Mouse (Mus musculus) heart, embryonic 16.5 days (tissue): ENCODE measurements around the gene Frmd7. TPM values are rescaled to one million over a fixed set of nuclear protein-coding genes. Genes with fewer than 3 reads are reported as not detected.

Experiments used
- ATAC-seq: fragments of 200-750 bp; cut with Nextera tagmentation; replicated peaks from 2 replicates; pipeline ENCODE4 v1.8.0; 2017; ENCODE audit warnings: moderate number of reproducible peaks; ENCODE audit not compliant: insufficient read depth, low FRiP score; ENCODE audit errors: extremely low read depth
- H3K27ac ChIP-seq: fragments of 300-500 bp; sonication (generic); 2 replicates; pipeline ENCODE4 v1.5.1; 2014; ENCODE audit warnings: mild to moderate bottlenecking, low read length, control low read depth, moderate library complexity
- H3K27me3 ChIP-seq: fragments of 300-500 bp; sonication (generic); 2 replicates; pipeline ENCODE4 v1.6.1; 2014; ENCODE audit warnings: low read length, mixed read lengths; ENCODE audit not compliant: control insufficient read depth, insufficient read depth
- H3K36me3 ChIP-seq: fragments of 300-500 bp; sonication (generic); 2 replicates; pipeline ENCODE4 v1.6.1; 2014; ENCODE audit not compliant: control insufficient read depth, insufficient read depth
- H3K4me1 ChIP-seq: fragments of 300-500 bp; sonication (generic); 2 replicates; pipeline ENCODE4 v1.6.1; 2014; ENCODE audit warnings: low read length, mixed read lengths; ENCODE audit not compliant: control insufficient read depth, insufficient read depth
- H3K4me2 ChIP-seq: fragments of 300-500 bp; sonication (generic); 2 replicates; pipeline ENCODE4 v1.6.1; 2014; ENCODE audit warnings: low read depth, mild to moderate bottlenecking, control low read depth, low read length
- H3K4me3 ChIP-seq: fragments of 300-500 bp; sonication (generic); 2 replicates; pipeline ENCODE4 v1.5.1; 2014; ENCODE audit warnings: mild to moderate bottlenecking, control low read depth, low read length
- H3K9ac ChIP-seq: fragments of 300-500 bp; sonication (generic); 2 replicates; pipeline ENCODE4 v1.6.1; 2014; ENCODE audit warnings: low read length, control low read depth
- H3K9me3 ChIP-seq: fragments of 300-500 bp; sonication (generic); replicated peaks from 2 replicates; pipeline ENCODE4 v1.6.1; 2016; ENCODE audit warnings: low read length; ENCODE audit not compliant: control insufficient read depth
- WGBS: fragments of 180-500 bp; shearing (Covaris S2); extraction: QIAGEN DNeasy Blood & Tissue Kit; methylation state at CpG from one replicate; pipeline ENCODE4 v1.1.7; 2014; 5-methylcytosine and 5-hydroxymethylcytosine counted together
- polyA plus RNA-seq: library from polyadenylated mRNA; unstranded; fragments of >200 nt; fragmentation: Nextera tagmentation; extraction: Ambion mirVana; gene quantifications from 2 replicates; pipeline ENCODE4 v1.2.1, GENCODE M21; 2015

Gene Frmd7
- polyA plus RNA-seq, 1 experiment from 2014 or later = 0.21 TPM

- 31% methylated on average over 6 of the region's 6 CpGs for WGBS
- Histone ChIP-seq H3K9ac (no peak overlapping the region), H3K4me2 (no peak overlapping the region), H3K4me1 (no peaks in the 10 kb centered on the region), H3K27me3 (no peaks in the 10 kb centered on the region), H3K9me3 (no peaks in the 10 kb centered on the region), H3K36me3 (no peaks in the 10 kb centered on the region), H3K27ac (no peak overlapping the region), H3K4me3 (no peak overlapping the region)
- no peak for ATAC-seq
Measured at GRCm38 (mm10) chrX:50962955-50963354, 20.4 kb upstream of the Frmd7 start.

- H3K36me3 ChIP-seq = no peaks in the 10 kb centered on the region
- ATAC-seq = peak; percentile 77
- H3K9ac ChIP-seq = no peak overlapping the region
- H3K9me3 ChIP-seq = no peaks in the 10 kb centered on the region
- H3K4me3 ChIP-seq = no peak overlapping the region
- no peak overlapping the region for H3K4me2 ChIP-seq
- H3K4me1 ChIP-seq = no peaks in the 10 kb centered on the region
- peak overlapping the region; percentile 37; the same call in 1 of the 2 replicates for H3K27ac ChIP-seq
- WGBS = 24% methylated on average over 2 of the region's 2 CpGs
- no peaks in the 10 kb centered on the region for H3K27me3 ChIP-seq
Measured at GRCm38 (mm10) chrX:50948633-50949032, 6.1 kb upstream of the Frmd7 start.

- Histone ChIP-seq H3K9ac (no peak overlapping the region), H3K4me1 (no peaks in the 10 kb centered on the region), H3K27ac (peak overlapping the region; percentile 37), H3K9me3 (no peaks in the 10 kb centered on the region), H3K36me3 (no peaks in the 10 kb centered on the region), H3K27me3 (no peaks in the 10 kb centered on the region), H3K4me3 (no peak overlapping the region), H3K4me2 (no peak overlapping the region)
- peak; percentile 72 for ATAC-seq
- 28% methylated on average over 4 of the region's 4 CpGs for WGBS
Measured at GRCm38 (mm10) chrX:50948116-50948515, 5.6 kb upstream of the Frmd7 start.

- no peak for ATAC-seq
- H3K27ac ChIP-seq = no peak overlapping the region
- no peaks in the 10 kb centered on the region for H3K36me3 ChIP-seq
- no peaks in the 10 kb centered on the region for H3K27me3 ChIP-seq
- H3K9ac ChIP-seq = no peak overlapping the region
- no peak overlapping the region for H3K4me2 ChIP-seq
- H3K4me3 ChIP-seq = no peak overlapping the region
- H3K9me3 ChIP-seq = no peaks in the 10 kb centered on the region
- no peaks in the 10 kb centered on the region for H3K4me1 ChIP-seq
- 70% methylated on average over 3 of the region's 3 CpGs for WGBS
Measured at GRCm38 (mm10) chrX:50937117-50937516, 5.4 kb downstream of the Frmd7 start.

GRCm38 (mm10) chrX:50930309-50930708, 12.2 kb downstream of the Frmd7 start:
- no peaks in the 10 kb centered on the region for H3K4me1 ChIP-seq
- no peak overlapping the region for H3K4me3 ChIP-seq
- no peak overlapping the region for H3K9ac ChIP-seq
- WGBS = 50% methylated on average over 3 of the region's 3 CpGs
- no peaks in the 10 kb centered on the region for H3K27me3 ChIP-seq
- H3K36me3 ChIP-seq = no peaks in the 10 kb centered on the region
- H3K9me3 ChIP-seq = no peaks in the 10 kb centered on the region
- H3K4me2 ChIP-seq = no peak overlapping the region
- no peak overlapping the region for H3K27ac ChIP-seq
- ATAC-seq = no peak

- Histone ChIP-seq H3K4me3 (no peak overlapping the region), H3K4me2 (no peak overlapping the region), H3K36me3 (no peaks in the 10 kb centered on the region), H3K4me1 (no peaks in the 10 kb centered on the region; the same call in 1 of the 2 replicates), H3K27me3 (no peaks in the 10 kb centered on the region), H3K27ac (no peak overlapping the region), H3K9me3 (no peaks in the 10 kb centered on the region), H3K9ac (no peak overlapping the region)
- ATAC-seq = no peak
- whole genome bisulfite sequencing = 61% methylated on average over 10 of the region's 10 CpGs
Measured at GRCm38 (mm10) chrX:50926893-50927545, 15.5 kb downstream of the Frmd7 start.

- Histone ChIP-seq H3K36me3 (no peaks in the 10 kb centered on the region), H3K27me3 (no peaks in the 10 kb centered on the region), H3K9me3 (no peaks in the 10 kb centered on the region), H3K9ac (no peak overlapping the region), H3K4me2 (peak overlapping the region; percentile 34; the same call in 1 of the 2 replicates), H3K4me3 (no peak overlapping the region), H3K4me1 (no peaks in the 10 kb centered on the region; the same call in 1 of the 2 replicates), H3K27ac (no peak overlapping the region)
- no peak for ATAC-seq
- 28% methylated on average over 18 of the region's 18 CpGs for WGBS
Measured at GRCm38 (mm10) chrX:50924629-50925364, 17.7 kb downstream of the Frmd7 start.

- H3K4me3 ChIP-seq = no peak overlapping the region
- no peak overlapping the region for H3K27ac ChIP-seq
- no peak overlapping the region for H3K9ac ChIP-seq
- WGBS = 34% methylated on average over 3 of the region's 3 CpGs
- no peaks in the 10 kb centered on the region for H3K36me3 ChIP-seq
- peaks cover 2% of the 10 kb centered on the region; the same call in 1 of the 2 replicates for H3K27me3 ChIP-seq
- H3K4me2 ChIP-seq = no peak overlapping the region
- no peaks in the 10 kb centered on the region for H3K9me3 ChIP-seq
- no peaks in the 10 kb centered on the region for H3K4me1 ChIP-seq
- ATAC-seq = no peak
Measured at GRCm38 (mm10) chrX:50918754-50919153, 23.8 kb downstream of the Frmd7 start.

- Histone ChIP-seq H3K4me1 (no peaks in the 10 kb centered on the region), H3K9ac (no peak overlapping the region), H3K4me3 (no peak overlapping the region), H3K4me2 (no peak overlapping the region), H3K36me3 (no peaks in the 10 kb centered on the region), H3K27me3 (peaks cover 2% of the 10 kb centered on the region; the same call in 1 of the 2 replicates), H3K27ac (no peak overlapping the region), H3K9me3 (no peaks in the 10 kb centered on the region)
- WGBS = 50% methylated on average over 3 of the region's 3 CpGs
- no peak for ATAC-seq
Measured at GRCm38 (mm10) chrX:50917389-50917788, 25.1 kb downstream of the Frmd7 start.
